Mouse (Mus musculus) embryonic facial prominence, embryonic 15.5 days (tissue): Measurements from ENCODE around the gene Hexim1. TPM values are rescaled to one million over a fixed set of nuclear protein-coding genes. Genes with fewer than 3 reads are reported as not detected.

ENCODE experiments used
- ATAC-seq: fragments of 200-750 bp; cut with Nextera tagmentation; 2 replicates; pipeline ENCODE4 v1.8.0; 2017; ENCODE audit warnings: low read depth, moderate TSS enrichment; ENCODE audit not compliant: insufficient number of reproducible peaks, low FRiP score, low TSS enrichment
- H3K27ac ChIP-seq: fragments of 300-500 bp; sonication (generic); replicated peaks from 2 replicates; pipeline ENCODE4 v1.5.1; 2015; ENCODE audit warnings: mild to moderate bottlenecking, inconsistent platforms
- H3K27me3 ChIP-seq: fragments of 300-500 bp; sonication (generic); 2 replicates; pipeline ENCODE4 v1.6.1; 2015; ENCODE audit warnings: inconsistent platforms
- H3K36me3 ChIP-seq: fragments of 300-500 bp; sonication (generic); 2 replicates; pipeline ENCODE4 v1.6.1; 2015; ENCODE audit warnings: mild to moderate bottlenecking, inconsistent platforms
- H3K4me1 ChIP-seq: fragments of 300-500 bp; sonication (generic); 2 replicates; pipeline ENCODE4 v1.6.1; 2015; ENCODE audit warnings: inconsistent platforms
- H3K4me2 ChIP-seq: fragments of 300-500 bp; sonication (generic); replicated peaks from 2 replicates; pipeline ENCODE4 v1.6.1; 2015; ENCODE audit warnings: mild to moderate bottlenecking, inconsistent platforms
- H3K4me3 ChIP-seq: fragments of 300-500 bp; sonication (generic); replicated peaks from 2 replicates; pipeline ENCODE4 v1.5.1; 2015; ENCODE audit warnings: mild to moderate bottlenecking, inconsistent platforms
- H3K9ac ChIP-seq: fragments of 300-500 bp; sonication (generic); 2 replicates; pipeline ENCODE4 v1.6.1; 2015; ENCODE audit warnings: inconsistent platforms
- H3K9me3 ChIP-seq: fragments of 300-500 bp; sonication (generic); replicated peaks from 2 replicates; pipeline ENCODE4 v1.6.1; 2016; ENCODE audit warnings: inconsistent platforms
- WGBS: fragments of 180-500 bp; shearing (Covaris S2); methylation state at CpG from one replicate; pipeline ENCODE4 v1.1.7; 2015; 5-methylcytosine and 5-hydroxymethylcytosine counted together
- polyA plus RNA-seq: library from polyadenylated mRNA; unstranded; fragments of >200 nt; fragmentation: Nextera tagmentation; extraction: Ambion mirVana; gene quantifications from 2 replicates; pipeline ENCODE4 v1.2.1, GENCODE M21; 2015

The Hexim1 gene
- polyA plus RNA-seq, 1 experiment from 2014 or later: 5.9 TPM

DNA sequence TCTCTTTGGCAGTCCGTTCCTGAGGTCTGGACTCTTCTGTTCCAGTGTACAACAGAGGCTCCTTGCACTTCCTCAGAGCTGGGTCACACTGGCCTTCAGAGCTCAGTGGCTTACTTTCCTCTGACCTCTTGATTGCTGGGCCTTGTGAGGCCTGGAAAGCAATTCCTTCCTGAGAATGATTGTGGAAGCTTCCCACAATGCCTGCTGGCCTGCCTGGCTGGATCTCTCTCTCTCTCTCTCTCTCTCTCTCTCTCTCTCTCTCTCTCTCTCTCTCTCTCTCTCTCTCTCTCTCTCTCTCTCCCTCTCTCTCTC lies 25.9 kb downstream of the Hexim1 start:
- H3K4me1 ChIP-seq: peaks cover 44% of the 10 kb centered on the region
- ATAC-seq: no peak
- WGBS: 43% methylated on average over 1 of the region's 1 CpGs
- peak overlapping the region; percentile 88 for H3K27ac ChIP-seq
- no peaks in the 10 kb centered on the region for H3K9me3 ChIP-seq
- H3K36me3 ChIP-seq: peaks cover 13% of the 10 kb centered on the region
- H3K4me3 ChIP-seq: no peak overlapping the region
- H3K9ac ChIP-seq: no peak overlapping the region
- H3K4me2 ChIP-seq: no peak overlapping the region
- no peaks in the 10 kb centered on the region for H3K27me3 ChIP-seq

- Histone ChIP-seq H3K4me2 (peak overlapping the region; percentile 50), H3K4me3 (peak overlapping the region; percentile 35), H3K27me3 (no peaks in the 10 kb centered on the region), H3K9ac (peak overlapping the region; percentile 18; the same call in 1 of the 2 replicates), H3K27ac (peak overlapping the region; percentile 88), H3K4me1 (peaks cover 44% of the 10 kb centered on the region), H3K36me3 (peaks cover 13% of the 10 kb centered on the region), H3K9me3 (no peaks in the 10 kb centered on the region)
- ATAC-seq: peak; percentile 85
- WGBS: 22% methylated on average over 8 of the region's 8 CpGs
Observed at GRCm38 (mm10) chr11:103142441-103143182, 26.6 kb downstream of the Hexim1 start.

- H3K27ac ChIP-seq: peak overlapping the region; percentile 58
- H3K27me3 ChIP-seq: no peaks in the 10 kb centered on the region
- H3K9ac ChIP-seq: no peak overlapping the region
- H3K4me1 ChIP-seq: peaks cover 44% of the 10 kb centered on the region
- H3K4me2 ChIP-seq: no peak overlapping the region
- no peak overlapping the region for H3K4me3 ChIP-seq
- 35% methylated on average over 12 of the region's 12 CpGs for WGBS
- H3K9me3 ChIP-seq: no peaks in the 10 kb centered on the region
- H3K36me3 ChIP-seq: no peaks in the 10 kb centered on the region
- ATAC-seq: no peak
Observed at GRCm38 (mm10) chr11:103144309-103145285, 28.6 kb downstream of the Hexim1 start.

DNA sequence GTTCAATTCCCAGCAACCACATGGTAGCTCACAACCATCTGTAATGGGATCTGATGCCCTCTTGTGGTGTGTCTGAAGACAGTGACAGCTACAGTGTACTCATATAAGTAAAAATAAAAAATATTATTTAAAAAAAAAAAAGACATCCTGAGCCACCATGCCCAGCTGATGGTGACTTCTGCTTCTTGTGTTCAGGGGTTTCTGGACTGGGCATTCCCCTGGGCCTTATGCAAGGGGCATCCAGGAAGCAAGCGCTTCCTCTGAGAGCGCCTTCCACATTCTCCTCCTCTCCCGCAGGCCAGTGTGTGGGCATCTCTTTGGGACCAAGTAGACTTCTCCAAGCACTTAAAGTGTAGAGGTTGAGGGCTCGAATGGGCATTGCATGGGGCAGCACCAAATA lies 30.4 kb downstream of the Hexim1 start:
- no peak overlapping the region for H3K4me3 ChIP-seq
- no peak overlapping the region for H3K4me2 ChIP-seq
- H3K27ac ChIP-seq: no peak overlapping the region
- H3K27me3 ChIP-seq: no peaks in the 10 kb centered on the region
- ATAC-seq: no peak
- H3K36me3 ChIP-seq: no peaks in the 10 kb centered on the region
- H3K9me3 ChIP-seq: no peaks in the 10 kb centered on the region
- H3K4me1 ChIP-seq: peaks cover 32% of the 10 kb centered on the region
- WGBS: 87% methylated on average over 4 of the region's 4 CpGs
- H3K9ac ChIP-seq: no peak overlapping the region

DNA sequence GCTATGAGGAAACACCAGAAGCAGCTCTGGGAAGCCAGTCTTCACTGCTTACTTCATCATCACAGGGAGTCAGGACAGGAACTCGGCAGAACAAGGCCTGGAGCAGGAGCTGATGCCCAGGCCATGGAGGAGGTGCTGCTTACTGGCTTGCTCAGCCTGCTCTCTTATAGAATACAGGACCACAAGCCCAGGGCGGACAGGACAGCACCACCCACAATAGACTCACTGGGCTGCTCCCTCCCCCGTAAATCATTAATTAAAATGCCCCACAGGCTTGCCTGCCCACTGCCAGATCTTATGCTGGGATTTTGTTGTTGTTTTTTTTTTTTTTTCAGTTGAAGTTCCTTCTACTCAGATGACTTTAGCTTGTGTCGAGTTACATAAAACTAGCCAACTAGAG lies 31.7 kb downstream of the Hexim1 start:
- H3K9me3 ChIP-seq: no peaks in the 10 kb centered on the region
- H3K9ac ChIP-seq: no peak overlapping the region
- H3K27ac ChIP-seq: no peak overlapping the region
- H3K4me1 ChIP-seq: peaks cover 20% of the 10 kb centered on the region
- no peak overlapping the region for H3K4me3 ChIP-seq
- H3K27me3 ChIP-seq: no peaks in the 10 kb centered on the region
- no peaks in the 10 kb centered on the region for H3K36me3 ChIP-seq
- no peak for ATAC-seq
- 62% methylated on average over 4 of the region's 4 CpGs for whole genome bisulfite sequencing
- H3K4me2 ChIP-seq: no peak overlapping the region

- Histone ChIP-seq H3K4me2 (no peak overlapping the region), H3K27ac (no peak overlapping the region), H3K36me3 (no peaks in the 10 kb centered on the region), H3K9ac (no peak overlapping the region), H3K4me3 (no peak overlapping the region), H3K27me3 (no peaks in the 10 kb centered on the region), H3K4me1 (peaks cover 7% of the 10 kb centered on the region; the same call in 1 of the 2 replicates), H3K9me3 (no peaks in the 10 kb centered on the region)
- 93% methylated on average over 4 of the region's 4 CpGs for WGBS
- no peak for ATAC-seq
Observed at GRCm38 (mm10) chr11:103149771-103150170, 33.7 kb downstream of the Hexim1 start.

DNA sequence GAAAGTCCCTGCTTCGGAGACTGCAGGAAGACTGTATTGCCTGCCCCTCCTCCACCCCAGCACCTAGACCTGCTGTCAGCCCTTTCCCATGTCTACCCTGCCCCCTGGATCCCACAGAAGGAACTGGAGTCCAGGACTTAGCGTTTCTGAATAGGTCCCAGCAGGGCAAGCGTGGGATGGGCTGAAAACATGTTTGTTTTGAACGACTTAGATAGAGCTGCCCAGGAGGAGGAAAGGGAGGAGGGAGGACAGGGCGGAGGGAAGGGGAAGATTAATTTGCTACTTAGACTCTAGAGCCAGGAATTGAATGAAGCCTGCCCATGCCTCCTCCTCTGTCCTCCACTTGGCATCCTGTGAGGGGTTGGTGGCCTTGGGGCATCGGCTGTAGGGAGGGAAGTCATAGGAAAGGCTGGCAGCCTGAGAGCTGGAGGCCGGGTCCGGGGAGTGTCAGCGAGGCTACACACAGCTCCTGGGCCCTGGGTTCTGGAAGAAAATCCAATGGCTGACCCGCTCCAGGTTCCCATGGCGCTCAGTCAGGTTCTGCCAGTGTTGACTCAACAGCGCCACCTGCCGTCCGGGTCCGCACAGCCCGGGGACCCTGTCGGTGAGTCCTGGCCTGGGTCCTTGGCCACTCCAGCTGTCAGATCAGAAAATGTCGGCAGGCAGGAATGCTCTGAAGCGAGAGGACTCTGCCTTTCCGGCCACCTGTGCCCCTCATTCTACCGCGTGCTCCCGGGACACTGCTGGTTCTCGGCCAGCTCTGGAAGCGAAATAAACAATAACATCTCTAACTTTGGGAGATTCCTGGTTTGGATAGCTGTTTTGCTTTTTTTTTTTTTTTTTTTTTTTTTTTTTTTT lies 42.8 kb downstream of the Hexim1 start:
- whole genome bisulfite sequencing: 2% methylated on average over 25 of the region's 25 CpGs
- peak overlapping the region; percentile 34 for H3K4me3 ChIP-seq
- no peak overlapping the region; the same call in 1 of the 2 replicates for H3K9ac ChIP-seq
- H3K27ac ChIP-seq: peak overlapping the region; percentile 66
- H3K27me3 ChIP-seq: no peaks in the 10 kb centered on the region
- H3K4me1 ChIP-seq: peaks cover 7% of the 10 kb centered on the region
- no peaks in the 10 kb centered on the region for H3K9me3 ChIP-seq
- H3K36me3 ChIP-seq: no peaks in the 10 kb centered on the region
- ATAC-seq: peak; percentile 92
- H3K4me2 ChIP-seq: peak overlapping the region; percentile 63

DNA sequence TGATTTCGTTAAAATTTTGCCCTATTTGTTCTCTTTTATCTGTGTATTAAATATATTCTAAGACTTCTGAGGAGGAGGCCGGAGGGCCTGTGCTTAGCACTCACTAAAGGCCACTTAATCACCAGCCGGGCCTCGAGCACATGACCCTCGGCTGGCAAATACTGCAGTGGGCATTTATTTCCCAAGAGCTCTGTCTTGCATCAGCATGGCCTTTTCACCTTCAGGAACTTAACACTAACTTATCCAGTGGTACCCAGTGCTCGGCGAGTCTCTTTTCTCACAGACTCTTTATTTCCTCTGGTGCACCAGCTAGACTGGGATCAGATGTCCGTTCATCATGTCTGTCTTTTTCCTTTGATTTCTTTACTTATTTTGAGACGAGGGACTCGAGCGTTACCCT lies 44.7 kb downstream of the Hexim1 start:
- Histone ChIP-seq H3K27ac (no peak overlapping the region), H3K27me3 (no peaks in the 10 kb centered on the region), H3K4me3 (no peak overlapping the region), H3K36me3 (no peaks in the 10 kb centered on the region), H3K4me1 (peaks cover 7% of the 10 kb centered on the region), H3K9me3 (no peaks in the 10 kb centered on the region), H3K4me2 (no peak overlapping the region), H3K9ac (no peak overlapping the region)
- no peak for ATAC-seq
- WGBS: 87% methylated on average over 11 of the region's 11 CpGs

- Histone ChIP-seq H3K27me3 (no peaks in the 10 kb centered on the region), H3K9ac (no peak overlapping the region), H3K4me1 (peaks cover 7% of the 10 kb centered on the region), H3K27ac (no peak overlapping the region), H3K4me2 (no peak overlapping the region), H3K4me3 (no peak overlapping the region), H3K9me3 (no peaks in the 10 kb centered on the region), H3K36me3 (no peaks in the 10 kb centered on the region)
- no peak for ATAC-seq
- WGBS: 77% methylated on average over 7 of the region's 7 CpGs
Observed at GRCm38 (mm10) chr11:103161449-103161848, 45.4 kb downstream of the Hexim1 start.

GRCm38 (mm10) chr11:103162132-103162531 lies 46.1 kb downstream of the Hexim1 start:
- Histone ChIP-seq H3K27ac (no peak overlapping the region), H3K9me3 (no peaks in the 10 kb centered on the region), H3K9ac (no peak overlapping the region), H3K4me1 (peaks cover 7% of the 10 kb centered on the region), H3K4me3 (no peak overlapping the region), H3K36me3 (no peaks in the 10 kb centered on the region), H3K27me3 (no peaks in the 10 kb centered on the region), H3K4me2 (no peak overlapping the region)
- WGBS: 85% methylated on average over 5 of the region's 5 CpGs
- ATAC-seq: no peak

- Histone ChIP-seq H3K36me3 (no peaks in the 10 kb centered on the region), H3K9me3 (no peaks in the 10 kb centered on the region), H3K4me1 (no peaks in the 10 kb centered on the region), H3K4me2 (no peak overlapping the region), H3K9ac (no peak overlapping the region), H3K27ac (no peak overlapping the region), H3K27me3 (peaks cover 9% of the 10 kb centered on the region), H3K4me3 (no peak overlapping the region)
- 30% methylated on average over 10 of the region's 10 CpGs for WGBS
- no peak for ATAC-seq
Observed at GRCm38 (mm10) chr11:103164391-103164790, 48.4 kb downstream of the Hexim1 start.
